Mouse (Mus musculus): ENCODE measurements around the gene Cnot9. TPM values are rescaled to one million over a fixed set of nuclear protein-coding genes. Genes with fewer than 3 reads are reported as not detected.

Gene Cnot9
- polyA plus RNA-seq, 1 experiment from 2014 or later: 48.7 TPM

- H3K4me3 ChIP-seq (ENCODE audit: low read depth, low read length): no peak overlapping the region
- H3K36me3 ChIP-seq (ENCODE audit: control insufficient read depth, insufficient read depth, low read length): peaks cover 24% of the 10 kb centered on the region
- H3K27ac ChIP-seq (ENCODE audit: low read depth, low read length): no peak overlapping the region
- no peak for ATAC-seq (replicated peaks; ENCODE audit: insufficient number of reproducible peaks, low FRiP score, low TSS enrichment)
- no peaks in the 10 kb centered on the region for H3K9me3 ChIP-seq (replicated peaks; ENCODE audit: control insufficient read depth, low read length)
- H3K9ac ChIP-seq (ENCODE audit: low read depth, low read length): no peak overlapping the region
- H3K4me1 ChIP-seq (ENCODE audit: control insufficient read depth, insufficient read depth, low read length): no peaks in the 10 kb centered on the region
- H3K4me2 ChIP-seq: no peak overlapping the region
- no peaks in the 10 kb centered on the region for H3K27me3 ChIP-seq (ENCODE audit: control insufficient read depth, insufficient read depth, low read length)
Observed at GRCm38 (mm10) chr1:74519875-74520274, 14.0 kb downstream of the Cnot9 start.

DNA sequence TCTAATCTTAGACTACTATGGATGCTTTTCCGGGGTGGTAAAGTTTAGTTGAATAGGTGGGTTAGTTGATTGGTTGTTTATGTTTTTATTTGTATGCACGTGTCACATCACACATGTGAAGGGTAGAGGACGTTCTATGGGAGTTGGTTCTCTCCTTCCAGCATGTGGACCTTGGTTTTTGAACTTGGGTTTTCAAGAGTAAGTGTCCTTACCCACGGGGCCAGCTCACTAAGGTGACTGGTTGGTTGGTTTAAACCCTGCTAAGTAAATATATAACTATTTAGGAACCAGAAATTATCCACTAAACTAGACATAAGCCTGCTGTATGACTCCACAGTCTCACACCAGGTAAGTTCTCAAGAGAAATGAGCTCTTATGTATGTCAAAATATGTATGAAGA, 18.9 kb downstream of the Cnot9 start:
- ATAC-seq (replicated peaks; ENCODE audit: insufficient number of reproducible peaks, low FRiP score, low TSS enrichment): no peak
- H3K4me3 ChIP-seq (ENCODE audit: low read depth, low read length): no peak overlapping the region
- H3K27ac ChIP-seq (ENCODE audit: low read depth, low read length): no peak overlapping the region
- no peaks in the 10 kb centered on the region for H3K9me3 ChIP-seq (replicated peaks; ENCODE audit: control insufficient read depth, low read length)
- no peaks in the 10 kb centered on the region for H3K4me1 ChIP-seq (ENCODE audit: control insufficient read depth, insufficient read depth, low read length)
- no peaks in the 10 kb centered on the region for H3K27me3 ChIP-seq (ENCODE audit: control insufficient read depth, insufficient read depth, low read length)
- H3K4me2 ChIP-seq: no peak overlapping the region
- peaks cover 34% of the 10 kb centered on the region for H3K36me3 ChIP-seq (ENCODE audit: control insufficient read depth, insufficient read depth, low read length)
- WGBS (ENCODE audit: insufficient replicate concordance): 91% methylated on average over 4 of the region's 4 CpGs
- H3K9ac ChIP-seq (ENCODE audit: low read depth, low read length): no peak overlapping the region

- Histone ChIP-seq H3K9ac (ENCODE audit: low read depth, low read length) (no peak overlapping the region), H3K4me3 (ENCODE audit: low read depth, low read length) (no peak overlapping the region), H3K27ac (ENCODE audit: low read depth, low read length) (no peak overlapping the region), H3K4me2 (no peak overlapping the region), H3K27me3 (ENCODE audit: control insufficient read depth, insufficient read depth, low read length) (no peaks in the 10 kb centered on the region), H3K4me1 (ENCODE audit: control insufficient read depth, insufficient read depth, low read length) (no peaks in the 10 kb centered on the region), H3K36me3 (ENCODE audit: control insufficient read depth, insufficient read depth, low read length) (peaks cover 40% of the 10 kb centered on the region), H3K9me3 (replicated peaks; ENCODE audit: control insufficient read depth, low read length) (no peaks in the 10 kb centered on the region)
- WGBS (ENCODE audit: insufficient replicate concordance): 90% methylated on average over 7 of the region's 7 CpGs
- no peak for ATAC-seq (replicated peaks; ENCODE audit: insufficient number of reproducible peaks, low FRiP score, low TSS enrichment)
Observed at GRCm38 (mm10) chr1:74528589-74528988, 22.7 kb downstream of the Cnot9 start.

DNA sequence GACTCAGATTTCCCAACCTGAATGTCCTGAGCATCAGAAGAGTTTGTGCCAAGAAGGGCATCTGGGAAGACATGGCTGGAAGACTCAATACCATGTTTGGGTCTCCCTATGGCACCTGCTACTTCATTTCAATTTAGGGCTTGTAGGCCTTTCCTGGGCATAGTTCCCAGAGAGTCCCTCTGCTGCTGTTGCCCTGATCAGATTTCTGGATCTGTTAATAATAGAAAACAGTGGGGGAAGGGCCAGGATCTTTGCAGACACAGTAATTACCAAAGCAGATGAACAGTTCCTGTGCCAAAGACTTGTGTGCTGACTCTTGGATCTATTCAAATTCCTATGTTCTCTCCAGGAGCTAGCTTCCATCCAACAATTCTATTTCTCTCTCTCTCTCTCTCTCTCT, 32.8 kb downstream of the Cnot9 start:
- ATAC-seq (replicated peaks; ENCODE audit: insufficient number of reproducible peaks, low FRiP score, low TSS enrichment): no peak
- H3K4me2 ChIP-seq: no peak overlapping the region
- H3K4me3 ChIP-seq (ENCODE audit: low read depth, low read length): no peak overlapping the region
- H3K9me3 ChIP-seq (replicated peaks; ENCODE audit: control insufficient read depth, low read length): no peaks in the 10 kb centered on the region
- H3K4me1 ChIP-seq (ENCODE audit: control insufficient read depth, insufficient read depth, low read length): no peaks in the 10 kb centered on the region
- H3K36me3 ChIP-seq (ENCODE audit: control insufficient read depth, insufficient read depth, low read length): no peaks in the 10 kb centered on the region
- H3K27me3 ChIP-seq (ENCODE audit: control insufficient read depth, insufficient read depth, low read length): no peaks in the 10 kb centered on the region
- no peak overlapping the region for H3K9ac ChIP-seq (ENCODE audit: low read depth, low read length)
- H3K27ac ChIP-seq (ENCODE audit: low read depth, low read length): no peak overlapping the region

DNA sequence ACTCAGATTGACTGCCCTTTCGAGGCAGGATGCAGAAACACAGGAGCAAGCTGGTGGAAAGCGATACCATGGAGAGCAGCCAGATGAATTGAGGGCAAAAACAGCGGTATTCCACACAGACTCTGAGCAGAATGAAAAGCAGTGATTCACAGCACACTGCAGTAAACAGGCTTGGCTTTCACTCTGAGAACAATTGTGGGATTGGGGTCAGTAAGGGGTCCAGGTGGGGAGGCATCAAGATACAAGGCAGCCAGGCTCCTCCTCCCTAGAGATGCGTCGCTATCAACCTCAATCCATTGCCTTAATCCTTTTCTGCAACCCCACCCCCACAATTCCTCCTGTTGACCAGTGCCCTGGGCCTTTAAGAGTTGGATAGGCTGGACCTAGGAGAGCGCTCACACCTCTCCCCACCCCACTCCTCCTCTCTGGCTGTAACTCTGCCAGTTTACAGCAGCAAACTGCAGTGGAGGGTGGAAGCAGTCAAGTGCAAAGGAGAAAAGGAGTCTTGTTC, 36.6 kb downstream of the Cnot9 start, which contains the start of gene Plcd4:
Gene Plcd4, plus strand, starts transcription at position 438 of the 511 bp plus-strand sequence.
- ATAC-seq (replicated peaks; ENCODE audit: insufficient number of reproducible peaks, low FRiP score, low TSS enrichment): no peak
- no peak within 1 kb of the TSS for H3K9ac ChIP-seq (ENCODE audit: low read depth, low read length)
- no peak within 1 kb of the TSS for H3K4me2 ChIP-seq

GRCm38 (mm10) chr1:74544184-74544583, 38.3 kb downstream of the Cnot9 start, which contains the start of gene Usp37:
Gene Usp37 (minus strand): TSS chr1:74544284.
- 73% methylated on average over 4 of the region's 4 CpGs for WGBS (ENCODE audit: insufficient replicate concordance)
- no peak for ATAC-seq (replicated peaks; ENCODE audit: insufficient number of reproducible peaks, low FRiP score, low TSS enrichment)
- no peaks in the 10 kb centered on the region for H3K4me1 ChIP-seq (ENCODE audit: control insufficient read depth, insufficient read depth, low read length)
- H3K27ac ChIP-seq (ENCODE audit: low read depth, low read length): no peak within 1 kb of the TSS
- no peaks in the 10 kb centered on the region for H3K36me3 ChIP-seq (ENCODE audit: control insufficient read depth, insufficient read depth, low read length)
- no peak within 1 kb of the TSS for H3K4me3 ChIP-seq (ENCODE audit: low read depth, low read length)
- no peaks in the 10 kb centered on the region; the same call in 1 of the 2 replicates for H3K27me3 ChIP-seq (ENCODE audit: control insufficient read depth, insufficient read depth, low read length)
- no peak within 1 kb of the TSS for H3K9ac ChIP-seq (ENCODE audit: low read depth, low read length)
- H3K4me2 ChIP-seq: no peak within 1 kb of the TSS
- H3K9me3 ChIP-seq (replicated peaks; ENCODE audit: control insufficient read depth, low read length): no peaks in the 10 kb centered on the region

More for the DNA sequence above, 36.6 kb downstream of the Cnot9 start, which contains the start of gene Plcd4:
- 7% methylated on average over 6 of the region's 6 CpGs for WGBS (ENCODE audit: insufficient replicate concordance)
- Histone ChIP-seq H3K27ac (ENCODE audit: low read depth, low read length) (no peak within 1 kb of the TSS), H3K27me3 (ENCODE audit: control insufficient read depth, insufficient read depth, low read length) (no peaks in the 10 kb centered on the region), H3K4me3 (ENCODE audit: low read depth, low read length) (no peak within 1 kb of the TSS), H3K9me3 (replicated peaks; ENCODE audit: control insufficient read depth, low read length) (no peaks in the 10 kb centered on the region), H3K4me1 (ENCODE audit: control insufficient read depth, insufficient read depth, low read length) (no peaks in the 10 kb centered on the region), H3K36me3 (ENCODE audit: control insufficient read depth, insufficient read depth, low read length) (no peaks in the 10 kb centered on the region)

DNA sequence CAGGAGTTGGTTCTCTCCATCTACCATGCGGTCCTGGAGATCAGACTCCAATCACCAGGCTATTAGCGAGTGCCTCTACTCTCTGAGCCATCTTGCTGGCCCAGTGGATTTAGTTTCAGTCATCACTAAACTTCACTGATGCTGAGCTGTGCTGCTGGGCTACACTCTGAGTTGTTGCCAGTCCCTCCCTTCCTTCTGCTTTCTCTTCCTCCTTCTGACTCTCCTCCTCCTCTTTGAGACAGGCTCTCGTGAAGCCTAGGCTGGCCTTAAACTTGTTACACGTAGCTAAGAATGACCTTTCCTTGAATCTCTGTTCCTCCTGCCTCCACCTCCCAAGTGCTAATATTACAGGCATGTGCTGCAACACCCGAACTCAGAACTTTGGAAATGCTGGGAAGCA, 53.2 kb downstream of the Cnot9 start:
- no peaks in the 10 kb centered on the region for H3K4me1 ChIP-seq (ENCODE audit: control insufficient read depth, insufficient read depth, low read length)
- ATAC-seq (replicated peaks; ENCODE audit: insufficient number of reproducible peaks, low FRiP score, low TSS enrichment): no peak
- H3K36me3 ChIP-seq (ENCODE audit: control insufficient read depth, insufficient read depth, low read length): no peaks in the 10 kb centered on the region
- 67% methylated on average over 5 of the region's 5 CpGs for WGBS (ENCODE audit: insufficient replicate concordance)
- H3K27me3 ChIP-seq (ENCODE audit: control insufficient read depth, insufficient read depth, low read length): no peaks in the 10 kb centered on the region
- H3K4me3 ChIP-seq (ENCODE audit: low read depth, low read length): no peak overlapping the region
- no peaks in the 10 kb centered on the region for H3K9me3 ChIP-seq (replicated peaks; ENCODE audit: control insufficient read depth, low read length)
- H3K4me2 ChIP-seq: no peak overlapping the region
- H3K27ac ChIP-seq (ENCODE audit: low read depth, low read length): no peak overlapping the region
- no peak overlapping the region for H3K9ac ChIP-seq (ENCODE audit: low read depth, low read length)

GRCm38 (mm10) chr1:74565834-74566233, 60.0 kb downstream of the Cnot9 start:
- Histone ChIP-seq H3K9ac (ENCODE audit: low read depth, low read length) (no peak overlapping the region), H3K4me3 (ENCODE audit: low read depth, low read length) (no peak overlapping the region), H3K4me2 (no peak overlapping the region), H3K36me3 (ENCODE audit: control insufficient read depth, insufficient read depth, low read length) (peaks cover 21% of the 10 kb centered on the region), H3K9me3 (replicated peaks; ENCODE audit: control insufficient read depth, low read length) (no peaks in the 10 kb centered on the region), H3K27me3 (ENCODE audit: control insufficient read depth, insufficient read depth, low read length) (no peaks in the 10 kb centered on the region), H3K27ac (ENCODE audit: low read depth, low read length) (no peak overlapping the region), H3K4me1 (ENCODE audit: control insufficient read depth, insufficient read depth, low read length) (no peaks in the 10 kb centered on the region)
- WGBS (ENCODE audit: insufficient replicate concordance): 93% methylated on average over 6 of the region's 6 CpGs
- no peak for ATAC-seq (replicated peaks; ENCODE audit: insufficient number of reproducible peaks, low FRiP score, low TSS enrichment)
